Mouse (Mus musculus): Measurements from ENCODE around the gene Bpnt1.

- no peak for TF ChIP-seq CTCF (IDR thresholded peaks at IDR 0.05; ENCODE audit: low read depth)
- no peak for TF ChIP-seq EP300 (IDR thresholded peaks at IDR 0.05; ENCODE audit: low read depth)
These were observed 4.6 kb downstream of the Bpnt1 start for GRCm38 (mm10) chr1:185336535-185336934.
